Mouse (Mus musculus) adrenal gland (tissue): ENCODE results near the gene Slc24a4.

ENCODE experiments used
- intact Hi-C: fragments of 180-260 bp; cut with DNase I; formaldehyde crosslinking; loops from one replicate; pipeline ENCODE4 v1.15.1; 2025

The Slc24a4 gene

GRCm38 (mm10) chr12:102305069-102305836, 176.7 kb downstream of the Slc24a4 start:
- intact Hi-C loops: no loop called here

- intact Hi-C loops: no loop called here
These were observed 179.5 kb downstream of the Slc24a4 start for GRCm38 (mm10) chr12:102308001-102308456.

- intact Hi-C loops: no loop called here
These were observed 180.0 kb downstream of the Slc24a4 start for GRCm38 (mm10) chr12:102308457-102309011.

GRCm38 (mm10) chr12:102309099-102309799, 180.7 kb downstream of the Slc24a4 start:
- intact Hi-C loops: no loop called here

GRCm38 (mm10) chr12:102309800-102310195, 181.3 kb downstream of the Slc24a4 start:
- intact Hi-C loops: no loop called here

- intact Hi-C loops: no loop called here
These were observed 181.7 kb downstream of the Slc24a4 start for GRCm38 (mm10) chr12:102310261-102310660.

GRCm38 (mm10) chr12:102311454-102311853, 182.9 kb downstream of the Slc24a4 start:
- intact Hi-C loops: no loop called here
